Mouse (Mus musculus) cerebellum, postnatal 25 days (tissue): ENCODE measurements at regions not wholly inside any gene's neighbourhood (a gene's known extent, or its start where the extent isn't known, plus 50 kb on each side); places are given as distances from the start of the nearest gene placed in this dataset.
"Not testable (repeated sequence)": the region's sequence is repeated elsewhere in the genome, so short reads cannot be mapped to it uniquely, and the experiment has no call there.

Experiments
- DNase-seq, 2 experiments: peaks; one replicate each; pipeline ENCODE4 v3.0.0; 2021; ENCODE audit warnings: mixed read lengths in 2 of 2

- DNase-seq: no peak
These were observed 110.1 kb upstream of the Trabd2b start for GRCm38 (mm10) chr4:114296380-114296779.

GRCm38 (mm10) chr4:114298517-114298916 lies 108.0 kb upstream of the Trabd2b start:
- not testable (repeated sequence) for DNase-seq

GRCm38 (mm10) chr4:114300390-114301012 lies 106.0 kb upstream of the Trabd2b start:
- no peak for DNase-seq

- DNase-seq: no peak
These were observed 101.9 kb upstream of the Trabd2b start for GRCm38 (mm10) chr4:114304654-114305053.

GRCm38 (mm10) chr4:114307491-114307890 lies 99.0 kb upstream of the Trabd2b start:
- no peak for DNase-seq

DNA sequence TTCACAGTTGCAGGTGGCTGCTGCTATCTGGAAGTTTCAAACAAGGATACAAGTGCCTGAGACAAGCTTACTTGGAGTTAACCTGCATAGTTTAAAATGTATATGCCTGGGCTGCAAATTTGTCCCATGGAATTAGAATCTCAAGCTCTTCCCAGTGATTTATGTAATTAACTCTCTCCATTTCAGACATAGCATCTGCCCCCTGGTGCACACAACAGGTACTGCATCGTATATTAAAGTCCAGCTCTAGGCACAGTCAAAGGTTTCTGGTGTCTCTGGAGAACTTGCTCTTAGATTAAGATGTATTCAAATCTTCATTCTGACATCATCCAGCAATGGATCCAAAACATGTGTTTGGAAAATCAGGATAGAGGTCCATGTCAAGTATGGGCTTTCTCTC lies 98.0 kb upstream of the Trabd2b start:
- peak; percentile 10 to 41 for DNase-seq

- no peak for DNase-seq
These were observed 91.5 kb upstream of the Trabd2b start for GRCm38 (mm10) chr4:114315051-114315450.

- no peak for DNase-seq
These were observed 91.0 kb upstream of the Trabd2b start for GRCm38 (mm10) chr4:114315556-114315955.

- no peak for DNase-seq
These were observed 89.4 kb upstream of the Trabd2b start for GRCm38 (mm10) chr4:114317076-114317475.

DNA sequence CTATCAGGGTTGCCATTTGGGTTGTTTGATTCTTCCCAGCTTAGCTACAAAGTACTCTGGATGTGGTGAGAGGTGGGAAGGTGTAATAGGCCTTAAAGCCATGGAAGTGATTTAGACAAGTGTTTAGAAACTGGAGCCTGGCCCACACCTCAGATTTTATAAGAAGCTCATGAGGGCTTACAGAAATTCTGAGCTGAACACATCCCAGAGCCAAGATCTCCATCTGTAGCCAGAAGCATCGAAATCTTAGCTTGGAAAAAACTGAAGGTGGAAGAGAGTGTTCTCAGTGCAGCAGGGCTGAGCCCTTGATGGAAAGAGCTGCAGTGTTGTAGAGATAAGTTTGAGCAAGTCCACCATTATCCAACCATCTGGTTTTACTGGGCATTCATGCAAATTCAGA lies 86.4 kb upstream of the Trabd2b start:
- DNase-seq: no peak

- DNase-seq: no peak
These were observed 84.8 kb upstream of the Trabd2b start for GRCm38 (mm10) chr4:114321516-114322339.

- DNase-seq: no peak
These were observed 76.5 kb upstream of the Trabd2b start for GRCm38 (mm10) chr4:114329978-114330377.

DNA sequence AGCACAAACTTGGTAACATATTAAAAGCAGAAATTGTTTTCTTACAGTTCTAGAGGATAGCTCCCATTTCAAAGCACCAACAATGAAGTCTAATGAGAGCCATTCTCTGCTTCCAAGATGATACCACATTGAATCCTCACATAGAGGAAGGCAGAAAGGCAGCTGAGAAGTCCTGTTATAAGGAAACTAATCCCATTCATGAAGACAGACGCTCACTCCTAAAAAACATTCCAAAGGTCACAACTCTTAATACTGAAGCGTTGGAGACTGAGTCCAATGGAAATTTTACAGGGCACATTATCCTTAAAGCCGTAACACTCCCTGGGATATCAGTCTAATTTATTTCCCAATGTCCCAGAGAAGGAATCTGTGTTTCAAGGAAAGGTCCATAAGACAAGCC lies 75.4 kb upstream of the Trabd2b start:
- no peak for DNase-seq

DNA sequence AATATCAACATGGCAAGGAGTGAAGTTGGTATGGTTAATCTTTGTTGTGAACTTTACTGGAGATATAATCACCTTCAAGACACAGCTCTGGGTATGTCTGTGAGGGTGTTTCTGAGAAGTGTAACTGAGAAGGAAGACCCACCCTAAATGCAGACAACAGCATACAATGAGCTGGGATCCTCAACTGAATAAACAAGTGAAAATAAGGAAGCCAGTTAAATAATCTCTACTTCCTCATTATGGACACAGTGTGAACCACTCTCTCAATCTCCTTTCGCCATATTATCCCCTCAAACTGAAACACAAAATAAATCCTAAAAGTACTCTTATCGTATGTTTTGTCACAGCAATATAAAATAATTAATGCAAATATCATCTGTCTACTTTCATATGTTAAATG lies 71.7 kb upstream of the Trabd2b start:
- DNase-seq: no peak

DNA sequence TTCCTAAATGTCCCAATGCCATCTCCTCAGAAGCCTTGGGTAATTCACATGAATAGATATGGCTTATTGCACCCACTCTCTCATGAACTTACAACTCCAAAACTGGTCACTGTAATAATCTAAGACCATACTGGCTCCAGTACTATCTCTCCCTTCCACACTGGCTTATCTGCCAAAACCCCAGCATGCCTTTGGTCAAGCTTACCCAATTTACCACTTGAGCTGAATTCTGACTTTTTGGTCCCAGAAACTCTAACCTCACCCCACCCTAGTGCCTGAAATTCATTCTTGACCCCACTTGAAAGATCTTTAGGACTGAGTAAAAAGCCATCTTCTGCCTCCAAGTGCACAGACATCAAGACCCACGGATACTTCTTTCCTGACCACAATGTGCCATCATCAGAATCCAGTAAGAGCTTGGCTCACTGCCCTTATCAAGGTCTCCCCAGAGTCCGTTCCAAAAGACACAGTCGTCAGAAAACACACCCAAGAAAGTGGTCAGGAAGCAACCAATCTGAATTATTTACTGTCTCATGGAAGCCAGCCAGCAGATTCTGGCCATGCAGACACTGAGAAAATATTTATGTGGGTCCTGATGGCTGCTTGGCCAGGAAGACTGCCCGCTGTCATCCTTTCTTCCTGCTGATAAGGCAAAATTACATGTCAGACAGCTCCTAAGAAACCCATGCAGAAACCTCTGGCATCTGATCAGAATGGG lies 70.3 kb upstream of the Trabd2b start:
- no peak for DNase-seq

DNA sequence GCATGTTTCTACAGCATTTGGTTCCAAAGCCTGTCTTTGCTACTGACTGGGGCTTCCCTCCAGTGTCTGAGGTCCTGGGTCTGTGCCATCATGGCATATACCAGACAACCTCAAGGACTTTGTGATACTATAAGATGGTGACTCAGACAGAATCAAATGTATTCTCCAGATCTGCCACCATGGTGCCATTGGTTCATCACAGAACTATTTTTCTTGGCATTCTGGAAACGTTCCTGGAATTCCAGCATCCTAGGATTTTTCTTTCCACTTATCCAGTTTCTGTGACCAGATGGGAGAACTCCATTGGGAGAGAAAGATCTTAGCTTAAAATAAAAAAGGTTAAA lies 69.8 kb upstream of the Trabd2b start:
- DNase-seq: no peak

- DNase-seq: no peak
These were observed 66.7 kb upstream of the Trabd2b start for GRCm38 (mm10) chr4:114339793-114340192.

DNA sequence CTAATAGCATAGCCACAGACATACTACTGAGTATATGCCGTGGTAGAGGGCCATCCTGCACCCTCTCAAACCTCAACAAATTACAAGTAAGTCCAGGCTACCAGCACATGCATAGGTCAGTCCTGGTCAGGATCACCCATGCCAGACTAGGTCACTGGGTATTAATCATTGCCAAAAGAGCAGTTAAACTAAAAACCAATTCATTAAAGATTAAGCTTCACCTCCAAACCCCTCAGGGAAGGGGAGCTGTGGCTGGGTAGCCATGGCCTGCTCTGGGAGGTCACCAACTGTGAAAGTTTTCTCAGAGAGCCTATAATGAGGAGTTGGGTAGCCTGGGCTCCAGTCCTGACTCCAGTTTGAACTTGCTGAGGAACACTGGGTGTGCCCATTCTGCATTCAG lies 61.4 kb upstream of the Trabd2b start:
- no peak for DNase-seq

DNA sequence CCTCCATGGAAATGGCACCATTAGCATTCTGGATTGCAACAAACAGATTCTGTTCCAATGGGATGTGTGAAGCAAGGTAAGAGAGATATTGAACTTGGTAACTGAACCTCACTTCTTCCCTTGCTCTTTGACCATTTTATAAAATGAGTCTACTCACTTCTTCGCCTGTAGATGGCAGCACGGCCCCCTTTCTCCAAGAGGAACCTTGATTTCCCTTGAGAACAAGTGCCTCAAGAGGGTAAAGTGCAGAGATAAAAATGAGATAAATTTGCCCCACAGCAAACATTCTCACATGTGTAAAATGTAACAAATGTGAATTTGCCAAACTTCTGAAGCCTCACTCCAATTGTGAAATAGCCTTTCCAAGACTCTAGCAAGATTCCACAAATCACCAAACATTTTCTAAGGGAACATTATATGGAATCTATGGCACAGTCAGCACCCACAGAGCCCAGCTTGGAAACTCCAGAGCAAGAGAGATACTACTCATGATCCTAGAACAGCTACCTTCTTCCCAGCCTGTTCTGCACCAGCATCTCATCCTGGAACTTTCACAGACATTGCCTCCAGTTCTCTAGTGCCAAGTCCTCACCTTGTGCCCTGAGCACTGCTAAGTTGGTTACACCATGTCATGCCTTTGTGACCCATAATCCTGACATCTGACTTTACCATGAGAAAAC lies 60.3 kb upstream of the Trabd2b start:
- DNase-seq: peak; percentile 40 to 70

- no peak for DNase-seq
These were observed 59.6 kb upstream of the Trabd2b start for GRCm38 (mm10) chr4:114346884-114347283.

GRCm38 (mm10) chr4:114349601-114350000 lies 56.9 kb upstream of the Trabd2b start:
- no peak for DNase-seq

- no peak for DNase-seq
These were observed 55.2 kb upstream of the Trabd2b start for GRCm38 (mm10) chr4:114351282-114351681.

- DNase-seq: no peak
These were observed 53.5 kb upstream of the Trabd2b start for GRCm38 (mm10) chr4:114353058-114353457.
